Mouse (Mus musculus): Measurements from ENCODE around the gene Lrp1. TPM values are rescaled to one million over a fixed set of nuclear protein-coding genes. Genes with fewer than 3 reads are reported as not detected.

The Lrp1 gene
- polyA plus RNA-seq, 1 experiment from 2014 or later, result 101 TPM

DNA sequence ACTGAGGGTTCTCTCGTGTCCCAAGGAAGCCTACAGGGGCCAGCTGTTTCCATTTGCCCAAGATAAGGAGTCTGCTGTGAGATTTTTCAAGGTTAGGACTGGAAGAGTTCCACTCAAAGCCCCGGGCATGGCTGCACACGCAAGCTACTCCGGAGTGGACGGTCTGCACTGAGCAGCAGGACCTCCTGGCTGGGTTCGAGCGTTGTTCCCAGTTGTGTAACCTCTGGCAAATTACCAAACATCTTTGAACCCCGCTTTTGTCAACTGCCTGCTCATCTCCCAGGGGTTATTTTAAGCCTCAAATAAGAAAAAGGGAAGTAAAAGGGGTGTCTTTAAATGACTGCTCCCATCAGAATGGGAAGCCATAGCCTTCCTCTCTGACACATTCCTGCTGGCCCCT lies 26.5 kb downstream of the Lrp1 start:
- Histone ChIP-seq H3K36me3 (peaks cover 94% of the 10 kb centered on the region), H3K9me3 (no peaks in the 10 kb centered on the region), H3K4me2 (no peak overlapping the region), H3K4me3 (no peak overlapping the region), H3K27me3 (no peaks in the 10 kb centered on the region), H3K4me1 (replicated peaks) (peaks cover 41% of the 10 kb centered on the region), H3K9ac (no peak overlapping the region), H3K27ac (no peak overlapping the region)
- ATAC-seq (ENCODE audit: low FRiP score), result no peak
- 92% methylated on average over 8 of the region's 8 CpGs for WGBS

DNA sequence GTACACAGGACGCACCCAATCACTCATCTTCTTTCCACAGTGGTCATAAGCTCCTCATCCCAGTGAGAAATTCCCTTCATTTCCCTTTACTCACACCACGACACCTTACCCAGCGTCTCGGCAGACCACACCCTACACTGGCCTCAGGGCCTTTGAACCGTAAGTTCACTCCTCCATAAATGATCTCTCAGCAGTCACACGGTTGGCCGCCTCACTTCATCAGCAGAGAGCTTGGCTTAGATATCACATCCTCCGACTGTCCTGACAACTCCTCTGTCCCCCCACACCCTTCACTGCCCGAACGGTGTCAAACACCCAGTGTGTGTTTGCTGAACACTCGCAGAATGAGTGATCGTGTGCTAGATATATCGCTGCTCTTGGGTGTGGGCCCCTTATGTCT lies 28.1 kb downstream of the Lrp1 start:
- H3K27me3 ChIP-seq, result no peaks in the 10 kb centered on the region
- peaks cover 94% of the 10 kb centered on the region for H3K36me3 ChIP-seq
- H3K4me3 ChIP-seq, result no peak overlapping the region
- 88% methylated on average over 13 of the region's 13 CpGs for WGBS
- no peaks in the 10 kb centered on the region for H3K9me3 ChIP-seq
- H3K4me2 ChIP-seq, result no peak overlapping the region
- no peak overlapping the region for H3K27ac ChIP-seq
- peaks cover 33% of the 10 kb centered on the region for H3K4me1 ChIP-seq (replicated peaks)
- H3K9ac ChIP-seq, result no peak overlapping the region
- no peak for ATAC-seq (ENCODE audit: low FRiP score)

- 95% methylated on average over 7 of the region's 7 CpGs for WGBS
- Histone ChIP-seq H3K36me3 (peaks cover 94% of the 10 kb centered on the region), H3K4me2 (no peak overlapping the region), H3K4me1 (replicated peaks) (peaks cover 29% of the 10 kb centered on the region), H3K9me3 (no peaks in the 10 kb centered on the region), H3K4me3 (no peak overlapping the region), H3K9ac (no peak overlapping the region), H3K27me3 (no peaks in the 10 kb centered on the region), H3K27ac (no peak overlapping the region)
- no peak for ATAC-seq (ENCODE audit: low FRiP score)
Observed at GRCm38 (mm10) chr10:127592423-127592822, 28.5 kb downstream of the Lrp1 start.

DNA sequence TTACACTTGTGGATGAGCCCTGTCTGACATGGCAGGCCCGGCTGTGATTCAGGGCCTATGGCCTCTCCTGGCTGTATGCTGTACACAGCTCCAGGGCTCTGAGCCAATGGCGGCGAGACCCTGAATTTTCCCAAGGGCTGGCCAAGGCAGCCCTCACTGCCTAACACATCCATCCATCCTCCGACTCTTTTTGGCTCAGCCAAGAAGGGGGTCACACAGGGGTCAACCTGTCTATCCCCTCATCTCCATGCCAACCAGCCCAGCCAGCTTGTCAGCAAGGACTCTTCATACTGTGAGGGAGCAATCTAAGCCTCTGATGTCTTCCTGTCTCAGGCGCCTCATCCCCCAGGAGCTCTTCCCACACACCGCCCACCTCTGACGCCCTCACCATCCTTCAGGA lies 29.4 kb downstream of the Lrp1 start:
- Histone ChIP-seq H3K27me3 (no peaks in the 10 kb centered on the region), H3K4me1 (replicated peaks) (peaks cover 20% of the 10 kb centered on the region), H3K27ac (peak overlapping the region; percentile 48; the same call in 1 of the 2 replicates), H3K4me3 (no peak overlapping the region), H3K9ac (0 out of 2 replicates have a peak overlapping the region, but pooled peaks have one; percentile 29), H3K36me3 (peaks cover 97% of the 10 kb centered on the region), H3K4me2 (no peak overlapping the region), H3K9me3 (no peaks in the 10 kb centered on the region)
- peak; percentile 59 for ATAC-seq (ENCODE audit: low FRiP score)
- WGBS, result 44% methylated on average over 7 of the region's 7 CpGs

GRCm38 (mm10) chr10:127590831-127591451 lies 30.0 kb downstream of the Lrp1 start:
- Histone ChIP-seq H3K4me3 (no peak overlapping the region), H3K4me2 (no peak overlapping the region), H3K9me3 (no peaks in the 10 kb centered on the region), H3K27ac (peak overlapping the region; percentile 48; the same call in 1 of the 2 replicates), H3K36me3 (peaks cover 97% of the 10 kb centered on the region), H3K27me3 (no peaks in the 10 kb centered on the region), H3K9ac (no peak overlapping the region), H3K4me1 (replicated peaks) (peaks cover 14% of the 10 kb centered on the region)
- 75% methylated on average over 7 of the region's 7 CpGs for WGBS
- ATAC-seq (ENCODE audit: low FRiP score), result no peak

DNA sequence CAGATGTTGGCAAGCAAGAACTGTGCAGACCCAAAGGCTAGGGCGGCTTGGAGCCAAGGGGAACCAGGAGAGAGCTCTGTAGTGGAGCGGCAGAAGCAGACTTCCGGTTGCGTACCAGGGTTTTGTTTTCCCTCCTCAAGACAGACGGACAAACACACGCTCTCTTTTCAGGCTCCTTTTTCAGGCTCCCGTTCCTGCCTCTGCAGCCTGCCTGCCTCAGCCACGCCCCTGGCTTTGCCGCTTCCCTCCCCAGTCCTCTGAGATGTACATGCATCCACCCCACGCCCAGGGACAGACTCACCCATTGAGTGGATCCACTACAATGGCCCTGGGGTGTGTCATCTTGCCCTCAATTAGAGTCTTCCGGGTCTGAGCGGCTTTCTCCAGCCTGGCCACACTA lies 30.7 kb downstream of the Lrp1 start:
- H3K4me2 ChIP-seq, result no peak overlapping the region
- H3K4me1 ChIP-seq (replicated peaks), result peaks cover 14% of the 10 kb centered on the region; the same call in 1 of the 2 replicates
- no peak for ATAC-seq (ENCODE audit: low FRiP score)
- no peaks in the 10 kb centered on the region for H3K27me3 ChIP-seq
- H3K27ac ChIP-seq, result no peak overlapping the region
- no peak overlapping the region for H3K9ac ChIP-seq
- H3K9me3 ChIP-seq, result no peaks in the 10 kb centered on the region
- no peak overlapping the region for H3K4me3 ChIP-seq
- H3K36me3 ChIP-seq, result peaks cover 98% of the 10 kb centered on the region
- WGBS, result 93% methylated on average over 12 of the region's 12 CpGs

GRCm38 (mm10) chr10:127587776-127588175 lies 33.2 kb downstream of the Lrp1 start:
- WGBS, result 88% methylated on average over 8 of the region's 8 CpGs
- no peak overlapping the region for H3K27ac ChIP-seq
- peaks cover 14% of the 10 kb centered on the region; the same call in 1 of the 2 replicates for H3K4me1 ChIP-seq (replicated peaks)
- no peak for ATAC-seq (ENCODE audit: low FRiP score)
- H3K9me3 ChIP-seq, result no peaks in the 10 kb centered on the region
- H3K4me3 ChIP-seq, result no peak overlapping the region
- H3K36me3 ChIP-seq, result peaks cover 98% of the 10 kb centered on the region
- H3K4me2 ChIP-seq, result no peak overlapping the region
- no peak overlapping the region for H3K9ac ChIP-seq
- no peaks in the 10 kb centered on the region for H3K27me3 ChIP-seq

DNA sequence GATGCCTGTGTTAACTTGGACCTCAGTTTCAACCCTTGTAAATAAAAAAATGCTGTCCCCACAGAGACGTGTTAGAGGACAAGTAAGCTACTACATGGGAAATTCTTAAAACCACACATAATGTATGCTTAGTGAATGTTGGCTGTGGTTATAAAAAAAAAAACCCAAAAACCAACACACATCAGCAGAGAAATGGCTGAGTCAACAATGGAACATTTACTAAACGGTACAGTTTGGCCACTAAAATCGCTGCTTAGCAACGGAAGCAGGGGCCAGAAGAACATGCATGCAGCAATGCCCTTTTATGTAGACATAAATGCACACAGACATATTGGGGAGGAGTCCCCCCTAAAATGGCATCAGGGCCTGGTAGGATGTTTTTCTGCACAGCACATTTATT lies 34.7 kb downstream of the Lrp1 start:
- 0 out of 2 replicates have a peak, but pooled peaks cover 4% of the 10 kb centered on the region for H3K4me1 ChIP-seq (replicated peaks)
- no peak overlapping the region for H3K4me3 ChIP-seq
- H3K36me3 ChIP-seq, result peaks cover 98% of the 10 kb centered on the region
- H3K4me2 ChIP-seq, result no peak overlapping the region
- H3K9ac ChIP-seq, result no peak overlapping the region
- H3K27me3 ChIP-seq, result no peaks in the 10 kb centered on the region
- ATAC-seq (ENCODE audit: low FRiP score), result no peak
- H3K9me3 ChIP-seq, result no peaks in the 10 kb centered on the region
- no peak overlapping the region for H3K27ac ChIP-seq
- WGBS, result 87% methylated on average over 4 of the region's 4 CpGs

DNA sequence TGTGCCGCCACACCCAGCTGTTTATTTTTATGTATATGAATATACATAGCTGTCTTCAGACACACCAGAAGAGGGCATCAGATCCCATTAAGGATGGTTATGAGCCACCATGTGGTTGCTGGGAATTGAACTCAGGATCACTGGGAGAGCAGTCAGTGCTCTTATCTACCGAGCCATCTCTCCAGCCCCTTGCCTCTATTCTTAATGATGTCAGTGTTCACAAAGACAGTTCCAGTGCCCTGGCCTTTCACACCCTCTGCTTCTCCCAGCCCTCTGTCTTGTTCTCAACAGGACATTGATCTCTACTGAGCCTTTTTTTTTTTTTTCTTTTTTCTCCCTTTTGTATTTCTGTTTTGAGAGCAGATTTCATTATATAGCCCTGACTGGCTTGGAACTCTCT lies 35.4 kb downstream of the Lrp1 start:
- Histone ChIP-seq H3K4me3 (no peak overlapping the region), H3K9ac (no peak overlapping the region), H3K27ac (no peak overlapping the region), H3K9me3 (no peaks in the 10 kb centered on the region), H3K4me2 (no peak overlapping the region), H3K27me3 (no peaks in the 10 kb centered on the region), H3K36me3 (peaks cover 98% of the 10 kb centered on the region), H3K4me1 (replicated peaks) (no peaks in the 10 kb centered on the region)
- WGBS, result 68% methylated on average over 2 of the region's 2 CpGs
- no peak for ATAC-seq (ENCODE audit: low FRiP score)

GRCm38 (mm10) chr10:127583649-127584048 lies 37.3 kb downstream of the Lrp1 start:
- Histone ChIP-seq H3K27ac (no peak overlapping the region), H3K36me3 (peaks cover 98% of the 10 kb centered on the region), H3K27me3 (no peaks in the 10 kb centered on the region), H3K4me1 (replicated peaks) (no peaks in the 10 kb centered on the region), H3K9me3 (no peaks in the 10 kb centered on the region), H3K4me3 (no peak overlapping the region), H3K9ac (no peak overlapping the region), H3K4me2 (no peak overlapping the region)
- WGBS, result 87% methylated on average over 8 of the region's 8 CpGs
- no peak for ATAC-seq (ENCODE audit: low FRiP score)

- H3K9ac ChIP-seq, result no peak overlapping the region
- H3K4me3 ChIP-seq, result no peak overlapping the region
- H3K36me3 ChIP-seq, result peaks cover 98% of the 10 kb centered on the region
- H3K4me2 ChIP-seq, result no peak overlapping the region
- no peak overlapping the region for H3K27ac ChIP-seq
- 93% methylated on average over 9 of the region's 9 CpGs for WGBS
- H3K4me1 ChIP-seq (replicated peaks), result no peaks in the 10 kb centered on the region
- no peaks in the 10 kb centered on the region for H3K9me3 ChIP-seq
- no peak for ATAC-seq (ENCODE audit: low FRiP score)
- no peaks in the 10 kb centered on the region for H3K27me3 ChIP-seq
Observed at GRCm38 (mm10) chr10:127581291-127581690, 39.7 kb downstream of the Lrp1 start.

DNA sequence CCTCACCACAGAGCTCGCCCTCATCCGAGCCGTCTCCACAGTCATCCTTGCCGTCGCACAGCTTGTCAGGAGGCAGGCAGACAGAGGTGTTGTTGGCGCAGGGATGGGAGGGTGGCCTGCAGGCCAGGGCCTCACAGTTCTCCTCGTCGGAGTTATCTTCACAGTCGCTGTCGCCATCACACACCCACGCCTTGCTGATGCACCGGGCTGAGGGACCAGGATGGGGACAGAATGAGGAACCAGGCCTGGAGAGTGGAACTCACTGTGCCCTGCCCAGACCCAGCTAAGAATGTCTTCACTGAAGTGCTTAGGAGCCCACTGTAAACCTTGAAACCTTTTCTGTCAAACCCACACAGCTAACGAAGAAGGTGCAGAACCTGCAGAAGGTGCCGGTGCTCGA lies 43.0 kb downstream of the Lrp1 start:
- H3K27me3 ChIP-seq, result no peaks in the 10 kb centered on the region
- no peak overlapping the region for H3K27ac ChIP-seq
- ATAC-seq (ENCODE audit: low FRiP score), result no peak
- H3K4me2 ChIP-seq, result no peak overlapping the region
- H3K9me3 ChIP-seq, result no peaks in the 10 kb centered on the region
- H3K9ac ChIP-seq, result no peak overlapping the region
- no peak overlapping the region for H3K4me3 ChIP-seq
- peaks cover 100% of the 10 kb centered on the region for H3K36me3 ChIP-seq
- H3K4me1 ChIP-seq (replicated peaks), result no peaks in the 10 kb centered on the region
- 95% methylated on average over 15 of the region's 15 CpGs for WGBS

- no peaks in the 10 kb centered on the region for H3K9me3 ChIP-seq
- no peaks in the 10 kb centered on the region for H3K27me3 ChIP-seq
- no peak overlapping the region for H3K4me2 ChIP-seq
- 90% methylated on average over 9 of the region's 9 CpGs for WGBS
- H3K4me3 ChIP-seq, result no peak overlapping the region
- no peaks in the 10 kb centered on the region for H3K4me1 ChIP-seq (replicated peaks)
- H3K9ac ChIP-seq, result no peak overlapping the region
- no peak for ATAC-seq (ENCODE audit: low FRiP score)
- no peak overlapping the region for H3K27ac ChIP-seq
- H3K36me3 ChIP-seq, result peaks cover 100% of the 10 kb centered on the region
Observed at GRCm38 (mm10) chr10:127577156-127577555, 43.8 kb downstream of the Lrp1 start.
